Mouse (Mus musculus): ENCODE measurements around the gene Cacnb4. TPM values are rescaled to one million over a fixed set of nuclear protein-coding genes. Genes with fewer than 3 reads are reported as not detected.

Cacnb4 gene
- polyA plus RNA-seq, 1 experiment = 0.45 TPM

GRCm38 (mm10) chr2:52424248-52424728 lies 252.3 kb downstream of the Cacnb4 start:
- WGBS = under 1% methylated on average over 42 of the region's 42 CpGs
- peaks cover 3% of the 10 kb centered on the region; the same call in 1 of the 2 replicates for H3K4me1 ChIP-seq (ENCODE audit: control insufficient read depth, insufficient read depth, low read length)
- peak overlapping the region; percentile 85 for H3K27ac ChIP-seq (ENCODE audit: control insufficient read depth, insufficient read depth, low read depth, low read length, poor library complexity)
- no peak for TF ChIP-seq CTCF (IDR thresholded peaks at IDR 0.05; ENCODE audit: control insufficient read depth, insufficient read depth, low read length)
- TF ChIP-seq POLR2A (IDR thresholded peaks at IDR 0.05; ENCODE audit: borderline replicate concordance, control insufficient read depth, low read depth, low read length) = no peak
- peak overlapping the region; percentile 99 for H3K4me3 ChIP-seq (replicated peaks; ENCODE audit: control insufficient read depth, low read depth, low read length)

GRCm38 (mm10) chr2:52423611-52424247 lies 252.9 kb downstream of the Cacnb4 start:
- TF ChIP-seq CTCF (IDR thresholded peaks at IDR 0.05; ENCODE audit: control insufficient read depth, insufficient read depth, low read length) = no peak
- no peak for TF ChIP-seq POLR2A (IDR thresholded peaks at IDR 0.05; ENCODE audit: borderline replicate concordance, control insufficient read depth, low read depth, low read length)
- H3K4me3 ChIP-seq (replicated peaks; ENCODE audit: control insufficient read depth, low read depth, low read length) = peak overlapping the region; percentile 99
- 3% methylated on average over 16 of the region's 16 CpGs for WGBS
- no peak overlapping the region for H3K27ac ChIP-seq (ENCODE audit: control insufficient read depth, insufficient read depth, low read depth, low read length, poor library complexity)
- peaks cover 3% of the 10 kb centered on the region; the same call in 1 of the 2 replicates for H3K4me1 ChIP-seq (ENCODE audit: control insufficient read depth, insufficient read depth, low read length)

- H3K4me1 ChIP-seq (ENCODE audit: control insufficient read depth, insufficient read depth, low read length) = peaks cover 3% of the 10 kb centered on the region; the same call in 1 of the 2 replicates
- TF ChIP-seq POLR2A (IDR thresholded peaks at IDR 0.05; ENCODE audit: borderline replicate concordance, control insufficient read depth, low read depth, low read length) (no peak), CTCF (IDR thresholded peaks at IDR 0.05; ENCODE audit: control insufficient read depth, insufficient read depth, low read length) (no peak)
- H3K4me3 ChIP-seq (replicated peaks; ENCODE audit: control insufficient read depth, low read depth, low read length) = peak overlapping the region; percentile 22
- no peak overlapping the region for H3K27ac ChIP-seq (ENCODE audit: control insufficient read depth, insufficient read depth, low read depth, low read length, poor library complexity)
- WGBS = 50% methylated on average over 8 of the region's 8 CpGs
Measured at GRCm38 (mm10) chr2:52422871-52423610, 253.6 kb downstream of the Cacnb4 start.

- WGBS = 56% methylated on average over 6 of the region's 6 CpGs
- peaks cover 3% of the 10 kb centered on the region; the same call in 1 of the 2 replicates for H3K4me1 ChIP-seq (ENCODE audit: control insufficient read depth, insufficient read depth, low read length)
- H3K27ac ChIP-seq (ENCODE audit: control insufficient read depth, insufficient read depth, low read depth, low read length, poor library complexity) = no peak overlapping the region
- no peak overlapping the region for H3K4me3 ChIP-seq (replicated peaks; ENCODE audit: control insufficient read depth, low read depth, low read length)
- no peak for TF ChIP-seq CTCF (IDR thresholded peaks at IDR 0.05; ENCODE audit: control insufficient read depth, insufficient read depth, low read length)
- TF ChIP-seq POLR2A (IDR thresholded peaks at IDR 0.05; ENCODE audit: borderline replicate concordance, control insufficient read depth, low read depth, low read length) = no peak
Measured at GRCm38 (mm10) chr2:52421197-52421596, 255.4 kb downstream of the Cacnb4 start.

- Histone ChIP-seq H3K4me3 (replicated peaks; ENCODE audit: control insufficient read depth, low read depth, low read length) (no peak overlapping the region), H3K4me1 (ENCODE audit: control insufficient read depth, insufficient read depth, low read length) (peaks cover 3% of the 10 kb centered on the region; the same call in 1 of the 2 replicates), H3K27ac (ENCODE audit: control insufficient read depth, insufficient read depth, low read depth, low read length, poor library complexity) (no peak overlapping the region)
- TF ChIP-seq CTCF (IDR thresholded peaks at IDR 0.05; ENCODE audit: control insufficient read depth, insufficient read depth, low read length) (no peak), POLR2A (IDR thresholded peaks at IDR 0.05; ENCODE audit: borderline replicate concordance, control insufficient read depth, low read depth, low read length) (no peak)
- WGBS = 74% methylated on average over 7 of the region's 7 CpGs
Measured at GRCm38 (mm10) chr2:52420001-52420710, 256.5 kb downstream of the Cacnb4 start.

DNA sequence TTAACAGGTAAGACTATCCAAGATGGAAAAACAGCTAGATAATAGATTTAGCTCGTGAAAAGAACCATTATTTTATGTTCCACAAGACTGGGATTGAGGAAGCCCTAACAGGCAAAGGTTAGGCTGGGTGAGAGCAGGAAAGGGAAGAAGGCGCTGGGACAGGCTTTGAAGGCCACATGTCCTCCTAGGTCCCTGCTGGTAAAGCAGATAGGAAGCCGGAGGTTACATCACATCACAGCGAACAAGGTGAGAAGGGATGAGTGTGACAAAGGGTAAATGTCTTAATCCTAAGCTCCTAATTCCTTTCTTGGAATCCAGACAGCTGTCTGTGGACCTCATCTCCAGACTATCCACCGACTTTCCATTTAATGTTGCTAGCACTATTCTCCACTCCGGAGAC lies 257.3 kb downstream of the Cacnb4 start:
- Histone ChIP-seq H3K4me1 (ENCODE audit: control insufficient read depth, insufficient read depth, low read length) (peaks cover 3% of the 10 kb centered on the region; the same call in 1 of the 2 replicates), H3K4me3 (replicated peaks; ENCODE audit: control insufficient read depth, low read depth, low read length) (no peak overlapping the region), H3K27ac (ENCODE audit: control insufficient read depth, insufficient read depth, low read depth, low read length, poor library complexity) (no peak overlapping the region)
- WGBS = 58% methylated on average over 6 of the region's 6 CpGs
- no peak for TF ChIP-seq POLR2A (IDR thresholded peaks at IDR 0.05; ENCODE audit: borderline replicate concordance, control insufficient read depth, low read depth, low read length)
- no peak for TF ChIP-seq CTCF (IDR thresholded peaks at IDR 0.05; ENCODE audit: control insufficient read depth, insufficient read depth, low read length)

DNA sequence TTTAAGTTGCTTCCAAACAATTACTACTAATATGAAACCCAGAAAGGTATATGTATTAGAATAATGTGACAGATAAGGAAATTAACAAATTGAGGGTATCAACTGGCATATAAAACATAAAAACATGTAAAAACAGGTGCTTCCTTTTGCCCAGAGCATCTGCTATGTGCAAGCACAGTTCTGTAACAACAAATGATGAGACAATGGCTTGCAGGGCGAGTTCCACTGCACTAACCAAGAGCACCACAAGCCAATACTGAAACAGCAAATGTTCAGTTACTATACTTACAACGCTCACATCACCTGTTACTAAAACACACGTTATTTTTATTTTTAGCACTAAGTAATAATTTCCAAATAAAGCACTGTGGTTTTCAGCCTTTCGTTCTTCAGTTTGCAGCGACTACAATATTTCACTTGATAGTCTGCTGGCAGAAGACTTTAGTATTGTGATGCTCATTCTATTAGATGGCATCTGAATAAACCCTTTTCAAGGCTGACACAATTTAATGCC lies 264.1 kb downstream of the Cacnb4 start:
- no peak overlapping the region for H3K27ac ChIP-seq (ENCODE audit: control insufficient read depth, insufficient read depth, low read depth, low read length, poor library complexity)
- TF ChIP-seq CTCF (IDR thresholded peaks at IDR 0.05; ENCODE audit: control insufficient read depth, insufficient read depth, low read length) (no peak), POLR2A (IDR thresholded peaks at IDR 0.05; ENCODE audit: borderline replicate concordance, control insufficient read depth, low read depth, low read length) (no peak)
- no peaks in the 10 kb centered on the region for H3K4me1 ChIP-seq (ENCODE audit: control insufficient read depth, insufficient read depth, low read length)
- WGBS = 74% methylated on average over 5 of the region's 5 CpGs
- no peak overlapping the region for H3K4me3 ChIP-seq (replicated peaks; ENCODE audit: control insufficient read depth, low read depth, low read length)
